Mouse (Mus musculus): Measurements from ENCODE around the gene Plin4.
A peak's percentile ranks its signal among the peaks of the same experiment; 100 is the strongest.
"Not testable (repeated sequence)": the region's sequence is repeated elsewhere in the genome, so short reads cannot be mapped to it uniquely, and the experiment has no call there.

Gene Plin4

GRCm38 (mm10) chr17:56128246-56128645 is 18.6 kb upstream of the Plin4 start:
- DNase-seq (ENCODE audit: low read depth in 1 of 2, low spot score in 2 of 2): no peak

DNA sequence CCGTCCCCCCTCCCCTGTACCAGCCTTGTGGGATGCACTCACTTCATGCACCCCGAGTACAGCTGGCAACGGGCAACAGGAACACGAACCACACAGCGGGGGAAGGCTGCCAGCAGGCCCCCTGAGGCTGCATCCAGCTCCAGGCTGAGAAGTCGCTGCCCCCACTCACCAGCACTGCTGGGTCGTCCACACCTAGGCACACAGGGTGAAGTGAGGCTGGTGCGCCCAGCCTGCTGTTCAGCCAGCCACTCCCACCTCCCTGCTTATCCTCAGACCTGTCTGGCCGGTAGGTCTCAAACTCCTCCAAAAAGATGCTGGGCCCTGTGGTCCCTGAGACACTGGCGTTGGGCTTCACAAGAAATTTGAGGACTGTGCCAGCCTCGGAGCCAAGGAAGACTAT is 16.6 kb upstream of the Plin4 start:
- no peak for DNase-seq (ENCODE audit: low read depth in 1 of 2, low spot score in 2 of 2)

DNA sequence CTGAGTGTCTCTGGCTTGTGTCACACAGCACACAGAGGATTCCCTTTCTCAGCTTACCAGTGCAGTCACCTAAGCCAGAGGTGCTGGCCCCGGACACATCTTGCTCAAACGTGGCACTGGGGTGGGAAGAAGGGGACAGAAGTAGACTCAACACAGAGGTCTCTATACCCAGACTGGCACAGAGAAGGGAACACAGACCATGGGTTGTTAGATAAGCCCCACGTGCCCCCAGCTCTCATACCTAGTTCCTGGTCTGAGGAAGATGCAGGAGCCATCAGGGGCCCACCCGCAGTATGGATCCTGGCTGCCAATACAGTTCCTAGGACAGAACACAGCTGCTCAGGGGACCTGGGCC is 15.7 kb upstream of the Plin4 start:
- DNase-seq (ENCODE audit: low read depth in 1 of 2, low spot score in 2 of 2): no peak

DNA sequence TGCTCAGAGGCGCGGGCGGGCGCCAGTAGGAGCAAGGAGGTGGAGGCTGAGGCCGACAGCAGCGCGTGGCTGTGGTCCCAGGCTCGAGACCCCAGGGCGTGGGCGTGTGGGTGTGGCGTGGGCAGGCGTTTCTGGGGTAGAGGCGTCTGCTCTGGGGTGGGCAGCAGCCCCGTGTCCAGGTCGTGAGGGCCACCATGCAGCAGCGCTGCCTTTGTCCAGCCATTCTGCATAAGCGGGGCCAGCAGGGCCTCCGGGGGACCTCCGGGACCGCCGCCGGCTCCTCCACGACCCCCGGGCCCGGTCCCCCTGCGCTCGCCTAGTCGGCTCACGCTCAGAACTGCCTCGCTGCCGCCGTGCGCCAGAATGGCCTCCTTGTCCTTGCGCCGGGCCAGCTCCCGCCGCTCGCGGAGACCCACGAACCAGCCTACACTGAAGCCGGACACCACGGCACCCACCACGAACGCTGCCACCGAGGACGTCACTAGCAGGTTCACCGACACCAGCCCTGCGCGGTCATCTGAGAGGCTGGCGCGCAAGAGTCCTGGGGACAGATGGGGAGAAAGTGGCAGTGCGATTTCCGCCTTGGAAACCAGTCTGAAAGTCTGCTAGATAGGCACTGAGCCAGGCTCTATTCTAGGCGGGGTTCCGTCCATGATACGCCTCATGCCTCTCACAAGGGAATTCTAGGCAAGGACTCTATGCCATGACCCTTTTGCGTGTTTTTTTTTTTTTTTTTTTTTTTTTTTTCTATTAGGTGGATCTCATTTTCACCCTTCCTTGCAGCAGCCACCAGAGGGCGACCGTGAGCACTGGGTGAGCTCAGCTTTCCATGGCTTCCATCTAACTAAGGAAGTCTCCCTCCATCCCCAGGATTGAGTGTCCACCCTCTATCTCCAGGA is 15.0 kb upstream of the Plin4 start:
- no peak for DNase-seq (ENCODE audit: low read depth in 1 of 2, low spot score in 2 of 2)

- DNase-seq (ENCODE audit: low read depth in 1 of 2, low spot score in 2 of 2): no peak
These were observed 14.2 kb upstream of the Plin4 start for GRCm38 (mm10) chr17:56123681-56124340.

DNA sequence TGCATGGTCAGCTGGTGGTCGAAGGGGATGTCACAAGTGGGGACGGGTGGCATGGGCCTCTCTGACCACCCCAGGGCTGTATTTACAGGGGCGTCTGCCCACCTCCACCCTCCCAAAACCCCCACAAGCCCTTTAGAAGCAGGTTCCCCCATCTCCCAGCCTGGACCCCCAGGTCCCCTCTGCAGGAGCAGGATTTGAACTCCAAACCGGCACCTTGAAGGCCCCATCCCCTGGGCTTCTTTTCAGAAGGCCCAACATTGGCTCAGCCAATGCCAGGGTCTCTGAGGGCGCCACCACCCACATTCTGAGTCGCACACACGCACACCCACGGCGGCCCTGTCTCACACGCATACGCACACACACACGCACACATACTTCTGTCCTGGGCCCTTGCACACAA is 13.6 kb upstream of the Plin4 start:
- DNase-seq (ENCODE audit: low read depth in 1 of 2, low spot score in 2 of 2): no peak

DNA sequence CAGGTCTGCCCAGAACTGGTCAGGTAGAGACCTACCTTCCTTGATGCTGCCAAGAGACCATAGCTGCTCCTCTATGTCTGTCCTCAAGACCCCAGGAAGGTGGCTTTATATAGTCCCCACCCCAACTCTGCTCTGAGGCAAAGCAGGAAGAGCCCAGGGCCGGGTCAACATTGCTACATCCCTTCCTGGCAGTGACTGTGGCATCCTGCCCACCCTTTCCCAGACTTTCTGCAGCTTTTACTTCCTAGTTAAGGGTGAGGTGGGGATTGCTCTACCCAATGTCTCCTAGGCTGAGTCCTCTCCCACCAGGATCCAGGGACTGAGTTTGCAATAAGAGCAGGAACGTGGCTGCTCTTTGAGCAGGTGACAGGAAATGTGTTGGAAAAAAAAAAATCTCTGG is 12.2 kb upstream of the Plin4 start, which contains the start of gene Lrg1:
Lrg1 (minus strand) TSS at position 176 of the 400 bp plus-strand sequence.
- no peak for DNase-seq (ENCODE audit: low read depth in 1 of 2, low spot score in 2 of 2)

DNA sequence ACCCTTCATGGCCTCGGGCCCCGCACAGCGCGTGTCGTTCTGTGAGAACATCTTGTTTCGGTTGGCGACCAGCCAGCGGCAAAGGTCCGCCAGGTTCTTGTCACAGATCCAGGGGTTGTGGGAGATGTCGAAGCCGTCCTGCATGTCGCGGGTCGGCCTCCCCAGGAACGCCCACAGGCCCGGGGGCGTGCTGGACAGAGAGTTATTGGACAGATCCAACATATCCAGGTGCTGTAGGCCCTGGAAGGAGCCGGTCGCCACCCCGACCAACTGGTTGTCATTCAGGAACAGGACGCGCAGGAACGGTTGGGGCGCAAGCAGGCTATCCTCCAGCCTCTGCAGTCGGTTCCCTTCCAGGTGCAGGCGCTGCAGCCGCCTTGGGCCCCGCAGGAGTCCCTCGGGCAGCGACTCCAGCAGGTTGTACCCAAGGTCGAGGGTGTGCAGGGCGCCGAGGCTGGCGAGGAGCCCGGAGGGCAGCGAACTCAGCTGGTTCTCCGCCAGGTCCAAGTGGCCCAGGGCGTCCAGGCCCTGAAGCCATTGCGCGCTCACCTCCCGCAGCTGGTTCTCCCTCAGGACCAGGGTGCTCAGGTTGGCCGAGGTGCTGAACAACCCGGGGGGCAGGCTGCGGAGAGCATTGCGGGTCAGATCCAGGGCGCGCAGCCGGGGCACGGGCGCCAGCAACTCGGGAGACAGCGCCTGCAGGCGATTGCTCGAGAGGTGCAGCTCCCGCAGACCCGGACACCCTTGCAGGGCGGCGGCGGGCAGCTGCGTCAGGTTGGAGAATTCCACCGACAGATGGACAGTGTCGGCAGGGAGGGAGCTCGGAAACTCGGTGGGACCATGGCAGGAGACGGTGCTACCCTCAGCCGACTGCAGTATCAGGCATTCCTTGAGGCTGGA is 10.6 kb upstream of the Plin4 start:
- DNase-seq (ENCODE audit: low read depth in 1 of 2, low spot score in 2 of 2): no peak

- DNase-seq (ENCODE audit: low read depth in 1 of 2, low spot score in 2 of 2): no peak
These were observed 9.8 kb upstream of the Plin4 start for GRCm38 (mm10) chr17:56119431-56119830.

DNA sequence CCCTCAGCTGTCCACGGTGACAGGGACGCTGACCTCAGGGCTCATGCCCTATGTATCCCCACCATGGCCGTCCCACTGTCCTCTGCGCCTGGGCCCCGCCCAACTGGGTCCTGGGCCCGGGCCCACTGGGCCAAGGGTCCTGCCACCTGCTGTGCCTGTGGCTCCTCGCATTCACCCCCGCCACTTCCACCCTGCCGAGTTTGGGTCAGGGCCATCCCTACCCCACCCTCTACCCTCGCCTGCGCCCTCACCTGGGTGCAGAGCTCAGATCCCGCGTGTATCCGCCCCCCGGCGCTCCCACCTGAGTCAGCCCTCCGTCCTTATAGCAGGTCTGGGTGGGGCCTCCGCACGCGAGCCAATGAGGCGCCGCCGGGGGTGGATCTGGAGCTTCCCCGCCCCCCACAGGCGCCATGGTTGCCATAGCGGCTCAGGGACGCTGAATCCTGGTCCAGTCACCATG is 7.7 kb upstream of the Plin4 start, which contains the start of gene Plin5:
Plin5 (minus strand) TSS at position 346 of the 460 bp plus-strand sequence.
- DNase-seq (ENCODE audit: low read depth in 1 of 2, low spot score in 2 of 2): no peak

DNA sequence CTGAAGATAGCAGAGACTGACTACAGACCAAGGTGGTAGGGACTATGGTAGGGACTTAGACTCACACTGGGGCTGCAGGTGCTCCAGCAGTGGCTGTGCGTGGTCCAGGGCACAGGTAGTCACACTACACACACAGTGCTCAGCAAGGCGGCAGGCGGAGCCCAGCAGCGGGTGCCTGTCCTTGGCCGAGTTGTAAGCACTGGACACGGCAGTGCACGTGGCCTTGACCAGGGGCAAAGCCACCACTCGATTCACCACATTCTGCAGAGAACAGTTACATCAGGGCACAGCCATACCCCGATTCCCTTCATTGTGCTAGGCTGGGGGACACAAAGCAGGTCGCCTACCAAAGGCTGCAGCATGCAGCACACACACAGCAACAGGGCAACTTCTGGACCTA is 6.6 kb upstream of the Plin4 start:
- DNase-seq (ENCODE audit: low read depth in 1 of 2, low spot score in 2 of 2): no peak

GRCm38 (mm10) chr17:56112743-56113142 is 3.1 kb upstream of the Plin4 start:
- no peak for DNase-seq (ENCODE audit: low read depth in 1 of 2, low spot score in 2 of 2)

GRCm38 (mm10) chr17:56111864-56112263 is 2.3 kb upstream of the Plin4 start:
- peak in 1 of 2 experiments; percentile 38 for DNase-seq (ENCODE audit: low read depth in 1 of 2, low spot score in 2 of 2)

DNA sequence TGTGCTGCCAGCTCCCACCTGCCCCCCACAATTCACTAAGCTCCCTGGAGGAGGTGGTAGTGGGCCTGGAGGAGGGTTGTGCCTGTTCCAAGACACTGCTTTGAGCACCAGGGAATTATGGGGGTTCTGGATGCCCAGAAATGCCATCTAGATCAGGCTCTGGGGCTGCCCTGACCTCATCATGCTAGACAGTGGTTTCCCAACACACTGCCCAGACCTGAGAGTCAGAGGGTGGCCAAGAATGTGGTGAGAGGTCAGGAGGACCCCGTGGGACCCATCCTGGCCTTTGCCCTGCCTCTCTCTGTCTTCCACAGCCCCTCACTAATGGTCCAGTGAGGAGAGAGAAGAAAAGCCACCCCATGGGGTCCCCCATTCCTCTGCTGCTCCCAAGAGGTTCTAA is 1.4 kb upstream of the Plin4 start:
- no peak for DNase-seq (ENCODE audit: low read depth in 1 of 2, low spot score in 2 of 2)

DNA sequence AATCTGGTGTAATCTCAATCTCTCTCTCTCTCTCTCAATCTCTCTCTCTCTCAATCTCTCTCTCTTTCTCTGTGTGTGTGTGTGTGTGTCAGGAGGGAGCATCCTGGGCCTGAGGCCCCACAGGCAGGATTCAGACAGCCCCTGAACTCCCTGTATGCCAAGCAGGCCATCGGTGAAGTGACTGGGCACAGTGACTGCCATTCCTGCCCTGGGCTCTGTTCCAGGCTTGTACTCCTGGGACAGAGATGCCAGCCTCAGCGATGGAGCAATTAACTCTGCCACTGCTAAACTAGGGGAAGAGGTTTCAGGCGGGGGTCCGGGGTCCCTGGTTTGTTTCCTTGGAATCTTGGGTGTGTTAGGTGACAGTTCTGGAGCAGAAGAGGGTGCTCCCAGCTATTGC is 968 bp upstream of the Plin4 start:
- DNase-seq (ENCODE audit: low read depth in 1 of 2, low spot score in 2 of 2): no peak

GRCm38 (mm10) chr17:56108334-56109044 is 1.1 kb downstream of the Plin4 start:
- no peak for DNase-seq (ENCODE audit: low read depth in 1 of 2, low spot score in 2 of 2)

DNA sequence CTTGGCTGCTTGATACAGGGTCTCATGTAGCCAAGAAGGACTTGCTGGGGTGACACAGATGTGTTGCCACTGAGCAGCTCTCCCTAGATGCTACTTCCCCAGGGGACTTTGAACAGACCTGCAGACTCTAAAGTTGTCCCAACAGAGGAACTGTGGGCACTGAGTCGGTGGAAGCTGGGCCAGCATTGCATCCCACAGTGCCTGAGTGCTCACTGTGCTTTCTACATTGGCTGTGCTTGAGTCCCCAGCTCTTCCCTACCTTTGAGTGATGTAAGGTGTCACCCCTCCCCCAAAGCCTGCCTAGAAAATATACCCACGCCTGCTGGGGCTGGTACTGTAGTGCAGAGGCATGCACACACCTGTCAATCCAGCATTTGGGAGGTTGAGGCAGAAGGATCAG is 1.9 kb downstream of the Plin4 start:
- no peak for DNase-seq (ENCODE audit: low read depth in 1 of 2, low spot score in 2 of 2)

- no peak for DNase-seq (ENCODE audit: low read depth in 1 of 2, low spot score in 2 of 2)
These were observed 2.6 kb downstream of the Plin4 start for GRCm38 (mm10) chr17:56106981-56107380.

DNA sequence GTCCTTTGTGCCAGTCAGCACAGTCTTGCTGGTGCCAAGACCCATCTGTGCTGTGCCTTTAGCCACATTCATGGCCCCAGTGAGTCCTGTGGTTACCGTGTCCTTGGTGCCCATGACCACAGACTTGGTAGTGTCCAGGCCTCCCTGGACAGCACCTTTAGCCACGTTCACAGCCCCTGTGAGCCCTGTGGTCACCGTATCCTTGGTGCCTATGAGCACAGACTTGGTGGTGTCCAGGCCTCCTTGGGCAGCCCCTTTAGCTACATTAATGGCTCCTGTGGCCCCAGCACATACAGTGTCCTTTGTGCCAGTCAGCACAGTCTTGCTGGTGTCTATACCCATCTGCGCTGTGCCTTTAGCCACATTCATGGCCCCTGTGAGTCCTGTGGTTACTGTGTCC is 3.2 kb downstream of the Plin4 start:
- not testable (repeated sequence) for DNase-seq (ENCODE audit: low read depth in 1 of 2, low spot score in 2 of 2)

GRCm38 (mm10) chr17:56104821-56105220 is 4.8 kb downstream of the Plin4 start:
- DNase-seq (ENCODE audit: low read depth in 1 of 2, low spot score in 2 of 2): not testable (repeated sequence)

Measured in monocyte, adult 2 months (primary cell).